Comparison of ENCODE assay signal across 1 mouse cellular context in the genomic region with DNA sequence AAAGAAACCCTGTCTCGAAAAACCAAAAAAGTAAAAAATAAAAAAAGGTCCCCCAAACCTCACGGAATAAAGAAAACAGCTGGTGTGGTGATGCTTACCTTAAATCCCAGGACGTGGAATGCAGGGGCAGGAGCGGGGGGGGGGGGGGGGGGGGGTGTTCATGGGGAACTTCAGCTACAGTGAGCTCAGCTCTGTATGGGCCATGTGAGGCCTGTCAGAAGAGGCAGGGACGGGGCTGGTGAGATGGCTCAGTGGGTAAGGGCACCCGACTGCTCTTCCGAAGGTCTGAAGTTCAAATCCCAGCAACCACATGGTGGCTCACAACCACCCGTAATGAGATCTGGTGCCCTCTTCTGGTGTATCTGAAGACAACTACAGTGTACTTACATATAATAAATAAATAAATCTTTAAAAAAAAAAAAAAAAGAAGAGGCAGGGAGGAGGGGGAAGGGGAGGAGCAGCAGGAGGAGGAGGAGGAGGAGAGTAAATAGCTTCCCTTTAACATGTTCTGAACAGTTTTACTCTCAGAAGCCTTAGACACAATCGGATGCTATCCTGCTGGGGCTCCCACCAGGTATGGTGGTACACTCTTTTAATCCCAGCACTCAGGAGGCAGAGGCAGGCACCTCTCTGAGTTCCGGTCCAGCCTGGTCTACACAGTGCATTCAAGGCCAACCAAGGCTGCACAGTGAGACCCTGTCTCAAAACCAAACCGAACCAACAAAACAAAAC.
TF ChIP-seq lines count a peak whose summit lies in the region.

No protein-coding gene starts in this region.

TF ChIP-seq in ES-E14, 5 proteins besides CTCF, POLR2A, EP300 and RAD21:
- TF ChIP-seq MAFK (IDR thresholded peaks at IDR 0.05; ENCODE audit: insufficient read depth, low read depth, low read length) (no peak), ZNF384 (IDR thresholded peaks at IDR 0.05; ENCODE audit: low read depth, low read length) (peak; percentile 70; the same call in 1 of the 2 replicates)
